22 mouse cellular contexts compared by ENCODE assay signal in the genomic region with DNA sequence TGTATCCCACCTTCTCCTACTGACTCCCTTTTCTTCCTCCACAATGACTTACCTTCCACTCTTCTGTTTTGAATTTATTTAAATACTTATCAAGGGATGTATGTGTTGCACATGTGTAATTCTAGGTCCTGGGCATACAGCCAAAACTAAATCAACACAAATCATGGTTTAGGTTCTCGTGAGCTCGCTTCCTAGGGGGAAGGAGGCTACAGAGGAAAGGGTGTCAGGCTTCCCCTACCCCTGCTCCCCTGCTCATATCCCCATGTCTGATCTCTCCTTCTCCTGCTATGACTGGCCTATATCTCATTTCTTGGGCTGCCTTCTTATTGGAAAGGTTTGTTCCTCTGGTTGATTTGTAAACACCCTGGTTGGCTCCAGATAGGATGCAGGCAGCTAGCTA. TPM values are rescaled to one million over a fixed set of nuclear protein-coding genes. Genes with fewer than 3 reads are reported as not detected.
DNase-seq lines count a peak whose midpoint lies in the region; ATAC-seq and TF ChIP-seq lines count a peak whose summit lies in the region.
"Had no signal": no experiment of that assay in that cellular context is flagged by ENCODE, and none has a peak within 500 bp of the region (broad histone marks: within the 10 kb centered on the region; RNA-seq: fewer than 3 reads in every experiment).

No protein-coding gene starts in this region.

- no peaks in the 10 kb centered on the region for H3K9me3 ChIP-seq in kidney, postnatal 0 days (replicated peaks; ENCODE audit: low read length)
- H3K9me3 ChIP-seq in MEL (replicated peaks; ENCODE audit: insufficient read depth, low read length) = no peaks in the 10 kb centered on the region
- H3K9me3 ChIP-seq in embryonic facial prominence, embryonic 13.5 days = no peaks in the 10 kb centered on the region
- H3K9me3 ChIP-seq in stomach, embryonic 16.5 days (replicated peaks; ENCODE audit: control insufficient read depth, low read length) = peaks cover 4% of the 10 kb centered on the region; the same call in 1 of the 2 replicates
- H3K9me3 ChIP-seq: forebrain, embryonic 15.5 days; neural tube, embryonic 13.5 days had no signal

- H3K27ac ChIP-seq in kidney, postnatal 0 days = no peak overlapping the region
- H3K27ac ChIP-seq in MEL (ENCODE audit: control insufficient read depth, low read depth, low read length) = no peak overlapping the region
- H3K27ac ChIP-seq in embryonic facial prominence, embryonic 13.5 days = peak overlapping the region; percentile 78
- H3K27ac ChIP-seq in stomach, embryonic 16.5 days (ENCODE audit: low read length) = peak overlapping the region; percentile 36; the same call in 1 of the 2 replicates
- H3K27ac ChIP-seq: gastrocnemius, adult 2 months; heart, embryonic 13.5 days; hindbrain, embryonic 14.5 days; neural tube, embryonic 13.5 days had no signal

- H3K9ac ChIP-seq in kidney, postnatal 0 days (ENCODE audit: low read depth, low read length) = no peak overlapping the region
- no peak overlapping the region for H3K9ac ChIP-seq in MEL (ENCODE audit: control insufficient read depth, low read depth, low read length, poor library complexity, severe bottlenecking)
- H3K9ac ChIP-seq in embryonic facial prominence, embryonic 13.5 days = no peak overlapping the region
- H3K9ac ChIP-seq in stomach, embryonic 16.5 days (ENCODE audit: low read length) = no peak overlapping the region
- H3K9ac ChIP-seq: forebrain, embryonic 15.5 days; heart, embryonic 13.5 days; hindbrain, embryonic 14.5 days; neural tube, embryonic 13.5 days had no signal

- no peak overlapping the region for H3K4me3 ChIP-seq in kidney, postnatal 0 days (replicated peaks; ENCODE audit: low read depth, low read length)
- H3K4me3 ChIP-seq in MEL (ENCODE audit: control insufficient read depth in 1 of 2, insufficient read depth in 1 of 2, low read depth in 2 of 2, low read length in 2 of 2) = no peak overlapping the region
- H3K4me3 ChIP-seq in embryonic facial prominence, embryonic 13.5 days = no peak overlapping the region
- no peak overlapping the region for H3K4me3 ChIP-seq in stomach, embryonic 16.5 days (replicated peaks; ENCODE audit: low read length)
- H3K4me3 ChIP-seq: forebrain, embryonic 15.5 days; gastrocnemius, adult 2 months; heart, embryonic 13.5 days; neural tube, embryonic 13.5 days had no signal

- no peak for ATAC-seq in kidney, postnatal 0 days (replicated peaks; ENCODE audit: low FRiP score, low read depth)
- no peak for ATAC-seq in embryonic facial prominence, embryonic 13.5 days (ENCODE audit: insufficient number of reproducible peaks, insufficient read depth, low FRiP score, low TSS enrichment, low read depth)
- no peak for ATAC-seq in stomach, embryonic 16.5 days (ENCODE audit: insufficient read depth, low FRiP score)
- ATAC-seq: CD4-positive, CD25-positive, alpha-beta regulatory T cell, adult 4 months; forebrain, embryonic 15.5 days had no signal

- no peaks in the 10 kb centered on the region for H3K36me3 ChIP-seq in kidney, postnatal 0 days (ENCODE audit: insufficient read depth, low read length)
- peaks cover 0 to 10% of the 10 kb centered on the region in 2 experiments; a peak in 2 of 4 replicates for H3K36me3 ChIP-seq in MEL (ENCODE audit: control insufficient read depth in 1 of 2, insufficient read depth in 2 of 2, low read length in 2 of 2)
- no peaks in the 10 kb centered on the region for H3K36me3 ChIP-seq in embryonic facial prominence, embryonic 13.5 days
- no peaks in the 10 kb centered on the region for H3K36me3 ChIP-seq in stomach, embryonic 16.5 days (ENCODE audit: control insufficient read depth, insufficient read depth, low read length)
- H3K36me3 ChIP-seq: forebrain, embryonic 15.5 days; heart, embryonic 13.5 days; neural tube, embryonic 13.5 days had no signal

- no peak for TF ChIP-seq EP300 in MEL (IDR thresholded peaks at IDR 0.05; ENCODE audit: low read depth in 1 of 2, low read length in 2 of 2)

- 31% methylated on average over 2 of the region's 2 CpGs for WGBS in kidney, postnatal 0 days
- 21% methylated on average over 2 of the region's 2 CpGs for WGBS in embryonic facial prominence, embryonic 13.5 days
- WGBS in stomach, embryonic 16.5 days = 15% methylated on average over 2 of the region's 2 CpGs

- no peak overlapping the region for H3K4me2 ChIP-seq in kidney, postnatal 0 days (ENCODE audit: low read length)
- H3K4me2 ChIP-seq in embryonic facial prominence, embryonic 13.5 days = no peak overlapping the region
- H3K4me2 ChIP-seq in stomach, embryonic 16.5 days (ENCODE audit: low read depth, low read length) = no peak overlapping the region
- H3K4me2 ChIP-seq: forebrain, embryonic 15.5 days; heart, embryonic 13.5 days; hindbrain, embryonic 14.5 days; liver, embryonic 11.5 days; neural tube, embryonic 13.5 days had no signal

- no peak for TF ChIP-seq RAD21 in MEL (IDR thresholded peaks at IDR 0.05; ENCODE audit: low read depth, low read length)

- peak; percentile 31 for DNase-seq in kidney, postnatal 0 days (ENCODE audit: low spot score)
- DNase-seq in kidney, postnatal 25 days = no peak
- peak; percentile 50 for DNase-seq in MEL (ENCODE audit: low read depth, low spot score)
- no peak for DNase-seq in yolk sac, embryonic 10.5 days (ENCODE audit: low spot score)
- DNase-seq in cerebellum, adult 9-10 months = no peak
- DNase-seq: adrenal gland, postnatal 25 days; cerebellum, adult 11-12 months; cerebellum, postnatal 25 days; gastrocnemius, adult 2 months; kidney, adult 18-20 months; kidney, postnatal 14 days; lung, adult 2 months; right cerebral cortex, adult 18-20 months; thymus, adult 2 months had no signal

- H3K27me3 ChIP-seq in kidney, postnatal 0 days (ENCODE audit: insufficient read depth, low read length) = no peaks in the 10 kb centered on the region
- no peaks in the 10 kb centered on the region for H3K27me3 ChIP-seq in MEL (ENCODE audit: control insufficient read depth in 1 of 2, insufficient read depth in 2 of 2, low read length in 2 of 2)
- H3K27me3 ChIP-seq in embryonic facial prominence, embryonic 13.5 days = no peaks in the 10 kb centered on the region
- no peaks in the 10 kb centered on the region for H3K27me3 ChIP-seq in stomach, embryonic 16.5 days (ENCODE audit: control insufficient read depth, insufficient read depth, low read length)
- H3K27me3 ChIP-seq: forebrain, embryonic 15.5 days; heart, embryonic 13.5 days; neural tube, embryonic 13.5 days had no signal

- TF ChIP-seq CTCF in kidney, postnatal 0 days (IDR thresholded peaks at IDR 0.05; ENCODE audit: low read depth) = no peak
- TF ChIP-seq CTCF in MEL (IDR thresholded peaks at IDR 0.05 in 2 of 3, conservative IDR thresholded peaks at IDR 0.05 in 1 of 3; ENCODE audit: control insufficient read depth in 1 of 3, insufficient read depth in 1 of 3, low read depth in 2 of 3, low read length in 3 of 3, poor library complexity in 1 of 3, severe bottlenecking in 1 of 3) = no peak

- no peak for TF ChIP-seq POLR2A in MEL (IDR thresholded peaks at IDR 0.05; ENCODE audit: control insufficient read depth in 1 of 2, insufficient read depth in 1 of 2, low read depth in 1 of 2, low read length in 2 of 2, poor library complexity in 1 of 2)

- no peaks in the 10 kb centered on the region for H3K79me2 ChIP-seq in MEL (ENCODE audit: control insufficient read depth, insufficient read depth, low read length, poor library complexity)

- no peaks in the 10 kb centered on the region for H3K4me1 ChIP-seq in kidney, postnatal 0 days (replicated peaks; ENCODE audit: insufficient read depth, low read length)
- H3K4me1 ChIP-seq in MEL (ENCODE audit: control insufficient read depth in 1 of 2, insufficient read depth in 2 of 2, low read length in 2 of 2) = peaks cover 6 to 12% of the 10 kb centered on the region in 2 experiments
- peaks cover 23% of the 10 kb centered on the region for H3K4me1 ChIP-seq in embryonic facial prominence, embryonic 13.5 days
- no peaks in the 10 kb centered on the region for H3K4me1 ChIP-seq in stomach, embryonic 16.5 days (ENCODE audit: control insufficient read depth, insufficient read depth, low read length)
- H3K4me1 ChIP-seq: forebrain, embryonic 15.5 days; neural tube, embryonic 13.5 days had no signal

TF ChIP-seq in MEL, 35 proteins besides CTCF, POLR2A, EP300 and RAD21:
- TF ChIP-seq BHLHE40 (IDR thresholded peaks at IDR 0.05; ENCODE audit: borderline replicate concordance, low read depth, low read length) = no peak
- no peak for TF ChIP-seq POLR2AphosphoS2 (IDR thresholded peaks at IDR 0.05; ENCODE audit: low read length)
- no peak for TF ChIP-seq TAL1 (IDR thresholded peaks at IDR 0.05; ENCODE audit: low read length)

RNA-seq across cellular contexts. Expression of a gene that starts 43.6 kb away (rescaled TPM):
- 108 and 117 TPM in 2 replicates for polyA plus RNA-seq in kidney, postnatal 0 days (2015; fragmentation: Nextera tagmentation; extraction: Ambion mirVana)
- 153 and 157 TPM in 2 replicates for total RNA-seq in MEL (2012; rRNA removed)
- 100 to 1,000 TPM; 309 to 348 TPM for polyA plus RNA-seq in MEL (2012; ENCODE audit: insufficient read depth in 1 of 2, insufficient read length in 2 of 2, low read depth in 1 of 2, low replicate concordance in 2 of 2, missing spikeins in 1 of 2)
- 176 and 178 TPM in 2 replicates for polyA plus RNA-seq in embryonic facial prominence, embryonic 13.5 days (2015; fragmentation: Nextera tagmentation; extraction: Ambion mirVana)
- 141 and 142 TPM in 2 replicates for polyA plus RNA-seq in stomach, embryonic 16.5 days (2015; fragmentation: Nextera tagmentation; extraction: Ambion mirVana)

Comparison
In these comparisons a context has a peak if more than half of its experiments do, and no peak if none do; other contexts are left out.
1. DNase-seq: peak in kidney, postnatal 0 days (single experiment) and MEL (single experiment); none in kidney, postnatal 25 days (0 of 2), yolk sac, embryonic 10.5 days (single experiment) and cerebellum, adult 9-10 months (single experiment).
2. H3K27ac ChIP-seq: peak in embryonic facial prominence, embryonic 13.5 days (single experiment) and stomach, embryonic 16.5 days (single experiment); none in kidney, postnatal 0 days (single experiment) and MEL (single experiment).